Mouse (Mus musculus): ENCODE measurements around the gene Icam1.

DNA sequence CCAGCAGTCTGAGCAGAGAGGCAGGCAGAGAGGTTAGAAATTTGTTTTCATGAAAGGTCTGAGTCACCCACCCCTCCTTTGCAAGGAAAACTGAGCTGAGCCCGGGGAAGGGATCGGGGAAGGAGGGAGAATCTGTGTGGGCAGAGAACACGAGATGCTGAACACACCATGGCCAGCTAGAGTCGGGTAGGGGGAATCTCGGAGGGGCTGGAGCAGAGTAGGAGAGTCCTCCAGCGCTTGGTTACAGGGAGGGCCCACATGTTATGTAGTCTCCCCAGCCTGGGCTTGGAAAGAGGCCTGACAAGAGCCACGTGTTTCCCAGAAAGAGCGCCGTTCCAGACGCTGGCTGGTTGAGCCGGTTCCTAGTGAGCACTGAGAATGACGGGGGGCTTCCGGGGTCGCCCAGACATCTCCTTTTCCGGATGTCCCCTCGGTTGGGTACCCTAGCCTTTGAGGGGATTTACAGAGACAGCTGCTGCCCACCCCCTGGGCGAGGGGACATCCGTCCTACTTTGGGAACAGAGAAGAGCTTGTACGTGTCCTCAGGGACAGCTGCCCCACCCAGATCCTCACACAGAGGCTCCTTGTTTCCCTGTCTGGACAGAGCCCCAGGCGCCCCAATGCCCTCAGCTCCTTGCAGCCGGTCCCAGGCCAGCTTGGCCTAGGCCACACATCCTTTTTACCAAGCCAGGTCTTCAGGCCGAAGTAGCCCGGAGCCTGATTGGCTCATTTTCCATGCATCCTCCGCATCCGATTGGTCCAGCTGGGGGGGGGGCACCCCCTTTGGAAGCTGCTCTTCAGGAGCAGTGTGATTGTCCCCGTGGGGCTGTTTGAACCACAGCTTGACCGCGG lies 43.4 kb upstream of the Icam1 start:
- TF ChIP-seq EP300 (IDR thresholded peaks at IDR 0.05; ENCODE audit: low read depth) (no peak), CTCF (IDR thresholded peaks at IDR 0.05; ENCODE audit: low read depth) (no peak)

All from heart, postnatal 0 days (tissue).